Mouse (Mus musculus) lung, embryonic 16.5 days (tissue): ENCODE results near the gene Rbms3. TPM values are rescaled to one million over a fixed set of nuclear protein-coding genes. Genes with fewer than 3 reads are reported as not detected.

ENCODE experiments used
- ATAC-seq: fragments of 200-750 bp; cut with Nextera tagmentation; 2 replicates; pipeline ENCODE4 v1.8.0; 2017; ENCODE audit warnings: low read depth, mild to moderate bottlenecking, moderate library complexity
- H3K27ac ChIP-seq: fragments of 300-500 bp; sonication (generic); 2 replicates; pipeline ENCODE4 v1.5.1; 2014; ENCODE audit warnings: mild to moderate bottlenecking, control low read depth, low read length
- H3K27me3 ChIP-seq: fragments of 300-500 bp; sonication (generic); 2 replicates; pipeline ENCODE4 v1.6.1; 2014; ENCODE audit warnings: low read depth, low read length, mixed read lengths; ENCODE audit not compliant: control insufficient read depth, insufficient read depth
- H3K36me3 ChIP-seq: fragments of 300-500 bp; sonication (generic); 2 replicates; pipeline ENCODE4 v1.6.1; 2014; ENCODE audit warnings: low read length; ENCODE audit not compliant: control insufficient read depth, insufficient read depth
- H3K4me1 ChIP-seq: fragments of 300-500 bp; sonication (generic); replicated peaks from 2 replicates; pipeline ENCODE4 v1.6.1; 2014; ENCODE audit warnings: low read length, mixed read lengths; ENCODE audit not compliant: control insufficient read depth, insufficient read depth
- H3K4me2 ChIP-seq: fragments of 300-500 bp; sonication (generic); 2 replicates; pipeline ENCODE4 v1.6.1; 2014; ENCODE audit warnings: low read depth, low read length, control low read depth
- H3K4me3 ChIP-seq: fragments of 300-500 bp; sonication (generic); 2 replicates; pipeline ENCODE4 v1.5.1; 2014; ENCODE audit warnings: mild to moderate bottlenecking, low read length, control low read depth
- H3K9ac ChIP-seq: fragments of 300-500 bp; sonication (generic); 2 replicates; pipeline ENCODE4 v1.6.1; 2014; ENCODE audit warnings: low read length, control low read depth
- H3K9me3 ChIP-seq: fragments of 300-500 bp; sonication (generic); 2 replicates; pipeline ENCODE4 v1.6.1; 2016; ENCODE audit warnings: low read length; ENCODE audit not compliant: control insufficient read depth
- WGBS: fragments of 180-500 bp; shearing (Covaris S2); extraction: QIAGEN DNeasy Blood & Tissue Kit; methylation state at CpG from one replicate; pipeline ENCODE4 v1.1.7; 2014; 5-methylcytosine and 5-hydroxymethylcytosine counted together
- polyA plus RNA-seq: library from polyadenylated mRNA; unstranded; fragments of >200 nt; fragmentation: Nextera tagmentation; extraction: Ambion mirVana; gene quantifications from 2 replicates; pipeline ENCODE4 v1.2.1, GENCODE M21; 2015

Gene Rbms3
- polyA plus RNA-seq, 1 experiment from 2014 or later, result 104 TPM

- no peak overlapping the region for H3K27ac ChIP-seq
- H3K9me3 ChIP-seq, result no peaks in the 10 kb centered on the region
- H3K4me1 ChIP-seq, result no peaks in the 10 kb centered on the region
- no peaks in the 10 kb centered on the region for H3K36me3 ChIP-seq
- no peaks in the 10 kb centered on the region for H3K27me3 ChIP-seq
- no peak for ATAC-seq
- 82% methylated on average over 5 of the region's 5 CpGs for WGBS
- no peak overlapping the region for H3K4me3 ChIP-seq
- H3K4me2 ChIP-seq, result no peak overlapping the region
- no peak overlapping the region for H3K9ac ChIP-seq
These were observed 370.1 kb downstream of the Rbms3 start for GRCm38 (mm10) chr9:117259614-117260013.

GRCm38 (mm10) chr9:117253361-117253760 is 376.4 kb downstream of the Rbms3 start:
- peak overlapping the region; percentile 67 for H3K4me2 ChIP-seq
- H3K4me3 ChIP-seq, result peak overlapping the region; percentile 64
- no peaks in the 10 kb centered on the region for H3K27me3 ChIP-seq
- 15% methylated on average over 11 of the region's 11 CpGs for WGBS
- ATAC-seq, result 0 out of 2 replicates have a peak, but pooled peaks have one; percentile 5
- H3K36me3 ChIP-seq, result no peaks in the 10 kb centered on the region
- H3K9ac ChIP-seq, result peak overlapping the region; percentile 56
- no peaks in the 10 kb centered on the region for H3K9me3 ChIP-seq
- peaks cover 10% of the 10 kb centered on the region for H3K4me1 ChIP-seq
- peak overlapping the region; percentile 85 for H3K27ac ChIP-seq

GRCm38 (mm10) chr9:117252411-117252861 is 377.3 kb downstream of the Rbms3 start:
- peaks cover 17% of the 10 kb centered on the region for H3K4me1 ChIP-seq
- 0% methylated on average over 10 of the region's 10 CpGs for WGBS
- H3K9me3 ChIP-seq, result no peaks in the 10 kb centered on the region
- peak overlapping the region; percentile 64 for H3K4me3 ChIP-seq
- H3K4me2 ChIP-seq, result peak overlapping the region; percentile 67
- H3K36me3 ChIP-seq, result no peaks in the 10 kb centered on the region
- H3K27me3 ChIP-seq, result no peaks in the 10 kb centered on the region
- H3K9ac ChIP-seq, result peak overlapping the region; percentile 75
- ATAC-seq, result peak; percentile 90
- peak overlapping the region; percentile 85 for H3K27ac ChIP-seq

GRCm38 (mm10) chr9:117251521-117252368 is 378.0 kb downstream of the Rbms3 start:
- H3K4me2 ChIP-seq, result peak overlapping the region; percentile 67
- under 1% methylated on average over 29 of the region's 29 CpGs for WGBS
- H3K36me3 ChIP-seq, result no peaks in the 10 kb centered on the region
- H3K4me3 ChIP-seq, result peak overlapping the region; percentile 64
- H3K27me3 ChIP-seq, result no peaks in the 10 kb centered on the region
- peaks cover 23% of the 10 kb centered on the region for H3K4me1 ChIP-seq
- H3K27ac ChIP-seq, result peak overlapping the region; percentile 85
- peak overlapping the region; percentile 75 for H3K9ac ChIP-seq
- no peaks in the 10 kb centered on the region for H3K9me3 ChIP-seq
- peak; percentile 61 for ATAC-seq

GRCm38 (mm10) chr9:117250831-117251165 is 378.9 kb downstream of the Rbms3 start:
- H3K27me3 ChIP-seq, result no peaks in the 10 kb centered on the region
- 11% methylated on average over 2 of the region's 2 CpGs for WGBS
- H3K9ac ChIP-seq, result peak overlapping the region; percentile 75
- ATAC-seq, result no peak
- H3K9me3 ChIP-seq, result no peaks in the 10 kb centered on the region
- H3K4me1 ChIP-seq, result peaks cover 31% of the 10 kb centered on the region
- peak overlapping the region; percentile 67 for H3K4me2 ChIP-seq
- peak overlapping the region; percentile 85 for H3K27ac ChIP-seq
- H3K36me3 ChIP-seq, result no peaks in the 10 kb centered on the region
- H3K4me3 ChIP-seq, result peak overlapping the region; percentile 64

GRCm38 (mm10) chr9:117250036-117250830 is 379.5 kb downstream of the Rbms3 start:
- WGBS, result 12% methylated on average over 13 of the region's 13 CpGs
- H3K4me2 ChIP-seq, result peak overlapping the region; percentile 67
- peak overlapping the region; percentile 75 for H3K9ac ChIP-seq
- peaks cover 31% of the 10 kb centered on the region for H3K4me1 ChIP-seq
- ATAC-seq, result no peak
- H3K27ac ChIP-seq, result peak overlapping the region; percentile 85
- no peaks in the 10 kb centered on the region for H3K9me3 ChIP-seq
- H3K4me3 ChIP-seq, result peak overlapping the region; percentile 64
- H3K36me3 ChIP-seq, result no peaks in the 10 kb centered on the region
- H3K27me3 ChIP-seq, result no peaks in the 10 kb centered on the region

- H3K4me2 ChIP-seq, result peak overlapping the region; percentile 58
- H3K9ac ChIP-seq, result peak overlapping the region; percentile 60
- no peaks in the 10 kb centered on the region for H3K9me3 ChIP-seq
- peak overlapping the region; percentile 37 for H3K4me3 ChIP-seq
- WGBS, result 4% methylated on average over 5 of the region's 5 CpGs
- ATAC-seq, result peak; percentile 27; the same call in 1 of the 2 replicates
- peaks cover 33% of the 10 kb centered on the region for H3K4me1 ChIP-seq
- H3K36me3 ChIP-seq, result peaks cover 4% of the 10 kb centered on the region; the same call in 1 of the 2 replicates
- H3K27me3 ChIP-seq, result no peaks in the 10 kb centered on the region
- peak overlapping the region; percentile 91 for H3K27ac ChIP-seq
These were observed 382.3 kb downstream of the Rbms3 start for GRCm38 (mm10) chr9:117247311-117247980.

GRCm38 (mm10) chr9:117246173-117246572 is 383.5 kb downstream of the Rbms3 start:
- 0 out of 2 replicates have a peak overlapping the region, but pooled peaks have one; percentile 12 for H3K4me3 ChIP-seq
- H3K4me1 ChIP-seq, result peaks cover 33% of the 10 kb centered on the region
- H3K4me2 ChIP-seq, result peak overlapping the region; percentile 58
- H3K9me3 ChIP-seq, result peaks cover 7% of the 10 kb centered on the region
- peak overlapping the region; percentile 50 for H3K9ac ChIP-seq
- H3K27me3 ChIP-seq, result no peaks in the 10 kb centered on the region
- ATAC-seq, result peak; percentile 35; the same call in 1 of the 2 replicates
- peaks cover 14% of the 10 kb centered on the region for H3K36me3 ChIP-seq
- WGBS, result 62% methylated on average over 12 of the region's 12 CpGs
- peak overlapping the region; percentile 91 for H3K27ac ChIP-seq
